Mouse (Mus musculus) right cerebral cortex, postnatal 10 days (tissue): ENCODE measurements around the gene Olfr656.

Experiments used
- DNase-seq, 2 experiments: peaks; one replicate each; pipeline ENCODE4 v3.0.0; 2021; ENCODE audit warnings: low spot score in 2 of 2

Olfr656 gene

DNA sequence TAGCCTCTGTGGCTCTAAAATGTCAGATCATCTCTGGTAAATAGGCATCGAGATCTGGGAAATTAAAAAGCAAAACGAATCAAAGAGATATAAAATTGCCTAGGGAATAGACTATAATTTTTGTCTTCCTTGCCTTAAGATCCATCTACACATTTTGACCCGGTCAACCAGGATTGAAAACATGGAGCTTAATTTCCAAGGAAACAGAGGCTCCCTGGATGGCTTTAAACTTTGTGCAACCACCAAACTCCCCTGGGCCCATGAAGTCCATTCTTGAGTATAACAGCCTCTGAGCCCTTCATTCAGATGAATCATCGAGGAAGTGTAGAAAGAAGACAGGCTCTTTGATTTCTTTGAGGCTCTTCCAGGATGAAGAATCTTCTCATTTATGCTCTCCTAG lies at the start of gene Olfr656:
Gene Olfr656, plus strand, starts transcription at position 301 of the 400 bp plus-strand sequence.
- no peak for DNase-seq

DNA sequence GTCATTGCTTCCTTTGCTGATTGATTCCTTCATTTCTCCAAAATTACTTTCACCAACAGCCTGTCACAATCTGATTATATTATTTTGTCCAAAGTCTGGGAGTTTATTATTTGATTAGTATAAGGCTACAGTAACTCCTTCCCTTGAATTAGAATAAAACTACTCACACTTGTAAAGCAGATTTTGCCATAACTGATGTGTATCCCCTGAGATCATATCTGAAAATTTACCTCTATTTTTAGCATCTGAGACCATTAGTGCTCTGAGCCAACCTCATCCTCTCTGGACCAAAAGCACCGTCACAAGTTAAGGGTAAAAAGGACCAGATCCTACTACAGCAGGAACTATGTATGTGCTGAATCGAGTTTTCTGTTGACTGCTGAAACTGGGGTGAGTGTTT lies 36.7 kb upstream of the Olfr656 start, which contains the start of gene Olfr653:
Gene Olfr653, plus strand, starts transcription at position 301 of the 400 bp plus-strand sequence.
- DNase-seq: no peak

DNA sequence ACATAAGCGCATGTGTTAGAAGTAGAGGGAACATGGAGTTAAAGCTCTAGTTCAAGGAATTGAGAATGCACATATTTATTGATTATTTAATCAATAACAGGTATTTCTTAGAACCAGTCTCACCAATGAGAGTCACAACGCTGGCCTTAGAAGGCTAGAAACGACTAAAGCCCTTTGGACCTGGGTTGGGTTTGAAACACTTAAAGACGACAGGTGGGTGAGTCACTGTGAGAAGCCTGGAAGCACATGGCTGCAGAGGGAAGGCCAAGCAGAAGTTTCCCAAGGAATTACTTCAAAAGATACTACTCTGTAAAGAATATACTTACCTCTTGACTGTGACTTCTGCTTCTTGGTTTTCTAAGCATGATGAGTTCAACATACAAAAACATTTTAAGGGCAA lies 32.9 kb upstream of the Olfr656 start:
- no peak for DNase-seq

DNA sequence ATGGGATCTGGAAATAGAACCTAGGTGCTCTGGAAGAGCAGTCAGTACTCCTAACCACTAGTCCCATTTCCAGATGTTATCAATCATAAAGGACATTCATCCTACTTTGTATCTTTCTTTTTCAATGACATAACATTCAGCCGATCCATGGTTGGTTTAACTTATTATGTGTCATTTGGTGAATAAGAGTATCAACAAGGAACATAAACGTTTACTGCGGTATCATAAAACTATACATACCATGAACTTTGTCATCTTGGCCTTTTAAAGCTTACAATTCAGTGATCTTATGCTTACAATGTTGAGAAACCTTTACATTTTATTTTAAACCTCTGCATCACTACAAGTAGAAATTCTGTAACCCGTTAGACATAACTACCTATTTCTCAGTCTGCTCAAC lies 32.3 kb upstream of the Olfr656 start:
- no peak for DNase-seq

DNA sequence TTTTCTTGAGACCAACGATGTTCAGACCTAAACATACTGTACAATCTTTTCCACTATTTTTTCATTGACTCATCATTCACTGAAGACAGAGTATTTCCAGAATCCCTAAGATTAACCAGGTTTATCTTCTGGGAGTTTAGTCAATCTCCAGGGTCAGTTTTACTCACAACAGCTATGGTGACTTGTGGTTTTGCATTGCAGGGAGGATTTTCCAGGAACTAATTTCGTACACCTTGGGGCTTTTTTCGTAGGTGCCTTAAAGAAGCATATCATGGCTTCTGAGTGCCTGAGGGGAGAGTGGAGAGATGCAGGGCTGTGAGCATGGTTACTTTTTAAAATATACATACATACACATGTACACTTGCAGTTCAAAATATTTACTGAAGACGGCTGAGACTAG lies 27.0 kb upstream of the Olfr656 start, which contains the start of gene Olfr654:
Gene Olfr654, plus strand, starts transcription at position 301 of the 400 bp plus-strand sequence.
- DNase-seq: no peak

DNA sequence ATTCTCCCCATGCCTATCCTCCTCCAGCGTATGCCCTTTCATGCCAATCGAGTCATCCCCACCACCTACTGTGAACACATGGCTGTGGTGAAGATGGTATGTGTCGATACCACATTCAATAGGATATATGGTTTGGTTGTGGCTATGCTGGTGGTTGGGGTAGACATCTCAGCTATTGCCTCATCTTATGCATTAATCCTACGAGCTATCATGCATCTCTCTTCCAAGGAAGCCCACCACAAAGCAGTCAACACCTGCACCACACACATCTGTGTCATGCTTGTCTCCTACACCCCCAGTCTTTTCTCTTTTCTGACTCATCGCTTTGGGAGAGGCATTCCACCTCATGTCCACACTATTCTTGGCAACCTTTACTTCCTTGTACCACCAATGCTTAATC lies 25.5 kb upstream of the Olfr656 start:
- no peak for DNase-seq

DNA sequence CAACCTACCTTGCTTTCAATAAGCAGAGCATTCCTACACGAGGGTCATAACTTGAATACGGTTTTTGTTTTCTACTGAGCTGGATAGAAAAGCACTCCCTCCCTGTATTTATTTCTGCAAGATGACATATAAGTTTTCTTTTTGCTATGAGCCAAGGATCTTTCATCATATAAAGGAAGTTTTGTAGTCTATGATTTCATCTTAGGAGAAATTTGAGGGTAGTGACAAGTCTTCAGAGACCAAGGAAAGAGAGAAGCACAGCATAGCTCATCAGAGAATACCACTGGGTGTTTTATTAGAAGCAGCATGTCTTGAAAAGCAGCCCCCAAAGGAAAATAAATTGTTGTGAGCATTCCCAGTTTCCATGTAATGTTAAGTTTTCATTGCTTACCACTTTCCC lies 12.1 kb upstream of the Olfr656 start, which contains the start of gene Olfr655:
Gene Olfr655, minus strand, starts transcription at position 101 of the 400 bp plus-strand sequence.
- DNase-seq: no peak

DNA sequence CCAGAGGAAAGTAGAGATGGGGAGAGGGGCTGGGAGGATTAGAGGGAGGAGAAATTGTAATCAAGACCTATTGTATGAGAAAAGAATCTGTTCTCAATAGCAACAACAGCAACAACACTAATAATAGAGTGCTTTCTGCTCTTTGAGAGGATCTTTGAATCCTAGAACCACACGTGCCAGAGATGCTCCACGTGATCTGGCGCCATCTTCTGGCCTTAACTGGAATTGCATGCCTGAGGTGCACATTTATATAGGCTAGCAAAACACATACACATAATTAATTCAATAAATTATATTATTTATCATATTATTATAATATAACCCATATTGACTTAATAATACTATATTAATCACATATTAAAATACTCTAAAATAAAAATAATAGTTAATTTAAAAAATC lies 10.6 kb upstream of the Olfr656 start:
- DNase-seq: no peak

DNA sequence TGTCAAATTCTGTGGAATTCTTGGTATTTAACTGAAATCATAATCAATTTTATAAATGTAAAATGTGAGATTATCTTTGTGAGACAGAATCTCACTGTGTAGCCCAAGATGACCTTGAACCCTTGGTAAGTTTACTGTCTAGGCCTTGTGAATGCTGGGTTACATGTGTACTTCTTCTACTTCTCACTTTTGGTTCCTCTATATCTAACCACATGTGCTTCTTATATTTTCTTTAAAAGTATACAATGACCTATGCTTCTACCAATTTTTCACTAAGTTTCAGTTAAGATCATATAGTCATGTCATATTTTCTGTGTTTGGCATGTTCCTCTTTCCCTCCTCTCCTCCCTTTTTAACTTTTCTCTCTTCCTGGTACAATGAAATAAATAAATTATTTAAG lies 9.0 kb upstream of the Olfr656 start:
- no peak for DNase-seq

DNA sequence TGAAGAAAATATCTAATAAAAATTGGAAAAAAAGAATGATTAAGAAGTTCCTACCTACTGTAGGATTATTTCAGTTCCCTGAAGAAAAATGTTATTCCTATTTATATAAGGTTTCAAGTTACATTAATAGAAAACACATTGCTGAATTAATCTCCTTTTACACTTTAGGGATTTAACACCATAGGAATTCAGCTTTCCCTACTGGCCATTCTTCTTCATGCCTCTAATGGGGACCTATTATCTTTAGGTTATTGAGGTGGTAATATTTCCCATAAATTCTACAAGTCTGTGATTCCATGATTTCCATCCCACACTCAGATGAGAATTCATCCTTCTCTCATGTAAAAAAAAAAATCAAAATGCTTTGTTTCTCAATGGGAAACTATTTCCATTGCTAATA lies 10.7 kb downstream of the Olfr656 start, which contains the start of gene Olfr657:
Gene Olfr657, plus strand, starts transcription at position 301 of the 400 bp plus-strand sequence.
- no peak for DNase-seq

DNA sequence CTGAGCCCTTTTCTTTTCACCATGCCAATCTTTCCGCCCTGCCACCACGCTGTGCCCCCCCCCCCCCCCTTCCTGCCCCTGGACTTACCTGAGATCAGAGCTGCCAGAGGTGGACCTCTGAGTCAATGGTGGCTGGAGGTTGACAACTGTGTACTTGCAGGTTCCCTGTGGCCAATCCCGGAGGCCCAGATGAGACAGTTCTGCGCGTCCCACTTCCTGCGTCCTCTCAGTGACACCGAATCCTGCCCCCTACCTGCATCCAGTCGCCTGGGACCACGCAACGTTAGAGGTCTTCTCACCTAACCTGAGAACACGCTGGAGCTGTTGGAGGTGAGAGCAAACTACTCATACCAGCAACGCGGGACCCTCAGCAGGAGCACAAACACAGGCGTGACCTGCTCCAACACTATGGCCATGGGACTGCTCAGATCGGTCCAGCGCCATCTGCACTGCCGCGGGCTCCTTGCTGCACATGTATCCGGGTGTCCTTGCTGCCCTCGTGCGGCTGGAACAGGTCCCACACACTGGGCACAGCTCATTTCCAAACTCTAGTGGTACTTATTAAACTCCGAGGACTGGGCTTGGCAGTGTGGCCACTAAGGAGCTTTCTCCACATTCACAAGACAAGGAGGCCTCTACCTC lies 33.2 kb downstream of the Olfr656 start, which contains the start of gene Olfr658:
Gene Olfr658, minus strand, starts transcription at position 465 of the 642 bp plus-strand sequence.
- peak; percentile 43 to 56 for DNase-seq

DNA sequence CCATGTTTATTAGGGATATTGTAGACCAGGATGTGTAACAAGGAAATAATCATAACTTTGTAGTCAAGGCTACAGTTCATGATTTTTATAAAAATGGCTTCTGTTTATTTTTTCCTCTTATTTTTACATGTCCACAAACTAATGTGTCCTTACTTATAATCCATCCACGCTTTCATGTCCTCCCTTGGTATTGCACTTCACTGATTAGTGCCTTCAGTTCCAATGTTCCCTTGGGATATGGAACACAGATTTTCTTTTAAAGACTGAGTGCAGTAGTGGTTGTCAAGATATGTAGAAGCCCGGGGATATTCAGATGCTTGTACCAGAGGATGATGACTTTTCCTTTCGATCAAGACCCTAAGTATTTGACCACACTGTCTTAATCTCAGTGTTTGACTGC lies 52.7 kb downstream of the Olfr656 start, which contains the start of gene Olfr659:
Gene Olfr659, plus strand, starts transcription at position 301 of the 400 bp plus-strand sequence.
- DNase-seq: no peak
